Mouse (Mus musculus) spleen, postnatal 36 days (tissue): ENCODE data around the gene Pcbp2.
A peak's percentile ranks its signal among the peaks of the same experiment; 100 is the strongest.

Source experiments
- DNase-seq, 2 experiments: peaks; one replicate each; pipeline ENCODE4 v3.0.0; 2022; ENCODE audit warnings: low spot score in 2 of 2, mixed read lengths in 1 of 2

Gene Pcbp2

DNA sequence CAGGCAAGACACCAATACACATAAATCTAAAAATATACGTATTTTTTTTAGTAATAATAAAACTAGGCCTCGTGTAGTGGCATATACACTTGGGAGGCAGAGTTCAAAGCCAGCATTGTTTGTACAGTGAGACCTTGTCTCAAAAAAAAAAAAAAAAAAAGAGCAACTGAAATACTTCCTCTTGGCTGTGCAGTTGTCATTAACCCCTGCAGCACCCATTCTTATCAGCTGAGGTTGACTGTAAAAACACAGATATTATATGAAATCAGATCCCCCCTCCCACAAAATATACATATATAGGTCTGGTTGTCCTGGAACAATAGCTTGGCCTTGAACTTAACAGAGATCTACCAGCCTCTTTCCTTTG, 36.1 kb downstream of the Pcbp2 start:
- no peak for DNase-seq

DNA sequence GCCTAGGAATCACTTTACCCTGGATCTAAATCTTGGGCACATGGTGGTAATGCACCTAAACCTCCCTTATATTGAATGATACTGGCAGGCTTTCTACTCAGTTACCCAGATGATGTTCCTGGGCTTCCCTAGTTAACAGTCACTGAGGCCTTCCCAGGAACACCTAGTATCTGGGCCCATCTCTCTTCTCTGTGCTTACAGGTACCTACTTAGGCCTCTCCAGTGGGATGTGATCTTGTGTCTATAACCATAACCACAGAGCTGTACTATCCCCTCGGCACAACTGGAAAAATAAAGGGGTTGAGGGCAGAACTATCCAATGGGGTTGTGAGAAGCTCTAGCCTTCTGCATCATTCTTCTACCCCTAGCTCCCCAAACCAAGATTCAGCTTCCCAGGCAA, 36.5 kb downstream of the Pcbp2 start:
- DNase-seq: no peak

DNA sequence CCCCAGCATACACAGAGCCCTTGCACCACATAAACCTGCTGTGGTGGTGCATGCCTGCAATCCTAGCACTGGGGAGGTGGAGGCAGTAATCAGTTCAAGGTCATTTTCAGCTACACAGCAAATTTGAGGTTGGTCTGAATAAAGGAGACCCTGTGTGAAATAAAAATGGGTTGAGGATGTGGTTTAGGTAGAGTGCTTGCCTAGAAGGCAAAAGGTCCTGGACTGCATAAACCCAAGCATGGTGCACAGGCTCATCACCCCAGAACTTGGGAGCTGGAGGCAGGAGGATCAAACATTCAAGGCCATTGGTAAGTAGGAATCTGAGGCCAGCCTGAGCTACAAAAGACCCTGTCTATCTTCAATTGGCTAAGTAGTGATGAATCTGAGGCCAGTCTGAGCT, 37.2 kb downstream of the Pcbp2 start:
- DNase-seq: no peak

DNA sequence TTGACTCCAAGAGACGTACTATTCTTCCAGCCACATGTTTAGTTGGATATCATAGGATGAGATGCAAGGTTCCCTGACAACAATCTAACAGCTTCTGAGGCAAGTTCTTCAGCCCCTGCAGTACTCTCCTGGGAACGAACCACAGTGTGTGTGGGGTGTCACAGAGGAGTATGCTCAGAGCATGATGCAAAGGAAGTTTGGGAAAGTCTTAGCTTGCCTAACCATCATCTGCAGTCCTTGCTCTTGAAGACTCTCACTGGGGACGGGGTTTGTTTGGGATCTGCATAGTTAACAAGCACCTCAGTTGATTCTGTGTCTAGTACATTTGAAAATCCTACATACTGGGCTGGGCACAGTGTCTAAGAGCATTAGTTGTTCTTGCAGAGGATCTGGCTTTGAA, 38.0 kb downstream of the Pcbp2 start:
- DNase-seq: no peak

DNA sequence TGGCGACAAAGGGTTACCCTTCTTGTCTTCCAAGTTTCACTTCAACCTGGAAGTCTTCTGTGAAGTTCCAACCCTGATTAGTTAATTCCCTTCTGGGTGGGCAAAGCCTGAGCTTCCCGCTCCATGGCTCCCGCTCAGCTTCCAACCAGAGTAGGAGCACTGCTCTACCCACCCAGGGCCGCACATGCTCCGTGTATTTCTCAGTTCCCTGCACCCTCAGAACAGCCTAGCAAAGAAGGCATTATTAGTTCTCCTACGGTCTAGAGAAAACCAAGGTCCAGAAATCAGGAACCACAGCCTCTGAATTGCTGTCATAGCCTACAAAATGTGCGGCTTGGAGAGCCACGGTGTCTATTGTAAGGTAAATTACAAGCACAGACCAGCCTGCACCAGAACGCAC, 39.8 kb downstream of the Pcbp2 start:
- no peak for DNase-seq

DNA sequence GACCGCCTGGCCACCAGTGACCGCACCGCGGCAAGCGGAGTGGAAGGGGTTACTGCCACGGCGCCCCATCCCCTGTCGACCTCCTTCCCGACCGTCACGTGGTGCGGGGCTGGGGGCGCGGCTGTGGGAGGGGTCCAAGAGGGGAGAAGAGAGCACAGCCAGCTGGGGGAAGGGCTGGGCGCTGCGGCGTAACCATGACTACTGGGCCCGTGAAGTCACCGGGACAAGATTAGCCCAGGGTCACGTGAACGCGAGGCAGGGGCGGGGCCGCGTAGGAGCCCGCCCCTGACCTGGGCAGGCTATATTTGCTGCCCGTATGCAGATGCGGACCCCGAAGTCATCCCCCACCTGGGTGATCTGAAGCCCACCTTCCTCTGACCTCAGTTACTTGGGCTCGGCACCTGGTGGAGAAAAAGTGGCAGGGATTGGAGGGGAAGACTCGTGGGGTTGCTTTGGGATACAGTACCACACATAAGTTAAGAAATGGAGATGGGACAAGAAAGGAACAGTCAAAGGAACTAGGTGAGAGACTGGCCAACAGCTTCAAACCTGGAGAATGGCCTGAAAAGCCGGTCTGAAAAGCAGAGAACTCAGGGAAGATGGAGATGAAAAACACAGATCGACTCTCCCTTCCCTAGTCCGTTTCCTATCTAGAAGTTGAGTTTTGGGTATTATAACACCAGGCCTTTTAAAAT, 40.4 kb downstream of the Pcbp2 start:
- peak; percentile 67 to 78 for DNase-seq

DNA sequence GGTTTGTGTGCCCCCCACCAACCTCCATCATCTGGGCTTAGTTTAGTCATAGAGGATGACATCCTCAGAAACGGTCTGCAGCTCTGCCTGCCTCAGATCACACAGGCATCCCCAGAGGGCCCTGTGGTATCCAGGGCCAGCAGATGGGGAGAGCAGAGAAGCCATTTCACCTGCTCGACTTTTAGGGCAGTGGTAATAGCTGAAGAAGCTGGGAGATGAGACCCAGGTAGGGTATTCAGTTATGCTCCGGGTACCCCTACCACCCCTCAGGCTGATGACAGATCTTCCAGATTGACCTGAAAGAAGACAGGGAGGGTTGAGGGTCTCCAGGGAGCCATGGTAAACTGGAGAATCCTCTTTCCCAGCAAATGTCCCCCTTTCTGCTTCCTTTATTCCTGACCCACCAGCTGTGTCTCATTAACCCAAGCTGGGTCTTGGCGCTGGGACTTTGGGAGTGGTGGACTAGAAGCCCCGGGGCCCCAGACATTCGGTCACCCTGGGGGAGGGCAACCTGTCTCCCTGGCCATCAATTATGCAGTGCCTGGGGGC, 41.0 kb downstream of the Pcbp2 start:
- DNase-seq: no peak

DNA sequence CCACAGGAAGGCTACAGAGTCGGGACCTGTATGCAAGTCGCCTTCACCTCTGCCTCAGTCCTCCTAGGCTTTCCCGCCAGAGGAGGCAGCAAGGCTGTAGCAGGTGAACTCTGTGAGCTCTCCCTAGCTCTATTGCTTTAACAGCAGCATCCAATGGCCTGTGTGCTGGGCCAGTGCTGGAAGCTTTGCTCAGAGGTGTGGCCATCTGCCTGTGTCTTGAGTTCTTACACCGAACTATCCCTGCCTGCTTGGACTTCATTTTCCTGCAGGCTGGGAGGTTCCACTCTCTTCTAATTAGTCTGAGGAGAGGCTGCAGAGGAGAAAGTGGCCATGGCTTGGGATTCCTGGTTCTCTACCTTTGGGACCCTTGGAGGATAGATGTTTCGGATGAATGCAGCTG, 41.7 kb downstream of the Pcbp2 start:
- no peak for DNase-seq

DNA sequence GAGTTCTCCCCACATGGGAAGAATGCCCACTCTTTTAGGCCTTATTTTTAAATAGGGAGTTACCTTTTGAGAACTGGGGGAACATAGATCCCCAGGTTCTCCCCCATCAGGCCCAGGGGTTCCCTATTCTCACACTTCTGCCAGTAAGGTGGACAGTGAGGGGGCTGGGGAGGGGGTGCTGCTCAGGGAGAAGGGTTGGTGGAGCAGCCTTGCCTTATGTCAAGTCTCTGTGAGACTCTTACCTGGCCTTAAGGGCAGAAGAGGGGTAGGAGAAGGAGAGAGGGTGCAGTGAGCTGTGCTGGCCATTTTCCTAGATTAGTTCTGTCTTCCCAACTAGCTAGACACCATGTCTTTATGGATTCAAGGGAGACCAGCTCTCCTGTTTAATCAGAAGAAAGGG, 42.1 kb downstream of the Pcbp2 start:
- DNase-seq: no peak

DNA sequence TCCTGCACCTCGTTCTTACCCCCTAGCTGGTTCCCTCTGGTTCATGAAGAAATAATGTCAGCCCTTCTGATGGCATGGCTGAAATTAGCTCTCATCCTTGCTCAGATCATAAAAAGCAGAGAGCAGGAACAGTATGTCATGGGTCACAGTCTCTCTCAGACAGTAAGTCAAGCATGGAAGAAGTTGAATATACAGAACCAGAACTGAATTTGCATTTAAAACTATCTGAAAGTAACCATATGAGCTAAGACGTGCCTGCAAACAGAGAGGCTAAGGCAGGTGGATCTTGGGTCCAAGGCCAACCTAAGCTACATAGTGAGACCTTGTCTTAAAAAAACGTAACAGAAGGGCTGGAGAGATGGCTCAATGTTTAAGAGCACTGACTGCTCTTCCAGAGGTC, 42.7 kb downstream of the Pcbp2 start:
- no peak for DNase-seq

DNA sequence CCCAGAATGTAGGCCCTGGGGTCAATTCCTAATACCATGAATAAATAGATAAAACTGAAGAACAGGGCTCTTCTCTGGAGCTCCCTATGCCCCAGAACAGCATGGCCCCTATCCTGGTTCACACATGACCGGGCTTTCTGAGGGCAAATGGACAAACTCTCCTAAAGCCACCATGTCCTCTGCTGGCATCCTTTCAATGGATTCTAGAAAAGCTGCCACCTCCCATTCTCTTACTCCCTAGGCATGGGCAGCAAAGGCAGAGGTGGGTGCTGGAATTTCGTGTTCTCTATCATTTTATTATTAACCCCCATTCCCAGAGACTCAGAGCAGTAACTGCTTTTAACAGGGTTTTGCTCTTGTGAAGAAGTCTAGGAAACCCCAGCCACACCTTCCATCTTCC, 44.9 kb downstream of the Pcbp2 start:
- no peak for DNase-seq

DNA sequence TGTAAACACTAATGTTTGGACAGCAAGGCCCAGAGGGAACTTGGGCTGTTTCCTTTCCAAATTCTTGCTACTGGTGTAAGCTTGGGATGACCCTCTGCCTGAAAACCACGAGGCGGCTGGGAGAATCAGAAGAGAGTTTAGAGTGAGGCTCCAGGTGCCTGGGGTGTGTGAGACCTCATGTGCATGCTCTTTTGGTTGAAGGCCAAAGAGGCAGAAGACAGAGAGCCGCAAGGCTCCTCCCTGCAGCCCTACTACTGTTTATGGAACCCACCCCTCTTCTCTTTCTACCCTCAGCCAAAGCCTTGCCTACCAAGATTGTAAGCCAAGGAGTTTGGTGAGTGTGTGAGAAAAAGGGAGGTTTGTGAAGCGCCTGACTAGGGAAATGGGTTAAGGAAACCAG, 45.5 kb downstream of the Pcbp2 start:
- no peak for DNase-seq

DNA sequence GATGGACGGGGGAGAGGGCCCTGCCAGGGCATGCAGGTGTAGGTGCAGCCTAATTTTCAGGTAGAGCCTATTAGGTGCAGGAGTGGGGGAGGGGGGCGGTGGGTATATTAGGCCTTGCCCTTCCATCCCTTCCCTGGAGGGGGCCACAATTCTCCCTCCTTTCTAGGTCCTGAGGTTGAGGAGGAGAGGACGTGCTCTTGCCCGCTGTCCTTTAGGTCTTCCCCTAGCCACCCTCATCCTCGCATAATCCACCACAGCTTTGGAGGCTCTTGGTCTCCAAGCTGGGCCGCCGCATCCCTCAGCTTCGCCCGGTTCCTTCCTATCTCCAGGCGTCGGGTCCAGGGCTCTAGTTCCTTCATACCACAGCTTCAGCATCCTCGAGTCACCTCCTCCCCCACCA, 46.0 kb downstream of the Pcbp2 start:
- no peak for DNase-seq

DNA sequence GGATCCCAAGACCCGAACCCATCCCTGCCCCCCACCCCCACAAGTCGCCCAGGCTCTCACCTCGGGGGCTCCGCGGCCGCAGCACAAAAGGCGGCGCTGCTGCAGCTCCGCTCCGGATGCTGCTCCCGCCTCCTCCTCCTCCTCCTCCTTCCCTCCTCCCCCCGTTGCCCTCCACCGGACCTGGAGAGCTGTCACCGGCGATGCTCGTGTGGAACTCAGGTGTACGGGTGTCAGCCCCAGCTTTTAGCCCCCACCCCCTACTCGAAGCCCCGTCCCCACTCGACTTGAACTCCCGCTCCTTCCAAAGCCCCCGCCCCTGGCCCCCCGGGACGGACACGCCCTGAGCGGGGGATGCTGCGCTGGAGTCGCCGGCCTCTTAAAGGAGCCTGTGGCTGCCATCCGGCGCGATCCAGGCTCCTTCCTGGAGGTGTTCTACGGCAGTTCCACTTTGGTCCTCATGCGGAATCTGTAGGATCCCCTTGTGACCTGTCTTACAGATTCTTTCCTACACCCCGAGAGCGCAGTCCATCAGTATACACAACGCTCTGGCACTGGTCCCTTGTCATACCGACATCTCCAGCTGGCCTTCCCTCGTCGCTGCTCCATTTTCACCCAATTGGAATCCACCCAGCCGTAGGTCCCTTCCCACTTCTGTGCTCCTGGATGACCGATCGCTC, 46.5 kb downstream of the Pcbp2 start, which contains the start of gene Map3k12:
TSS of gene Map3k12 (minus strand) at position 337 of the 677 bp plus-strand sequence.
- DNase-seq: peak; percentile 41 to 47

DNA sequence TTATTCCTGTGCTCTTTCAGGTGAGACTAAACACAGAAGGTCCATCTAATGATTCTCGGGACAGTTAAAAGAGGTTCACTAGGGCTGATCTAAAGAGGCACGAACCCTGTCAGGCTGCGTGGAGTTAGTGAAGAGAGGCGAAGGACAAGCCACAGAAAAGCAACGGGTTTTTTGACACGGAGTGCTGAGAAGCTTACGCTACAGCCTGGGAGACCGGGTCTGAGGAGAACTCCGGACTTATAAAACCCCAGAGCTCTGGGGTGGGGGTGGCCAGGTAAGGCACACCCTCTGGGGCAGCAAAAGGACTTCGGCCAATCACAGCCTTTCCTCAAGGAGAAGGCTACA, 47.3 kb downstream of the Pcbp2 start:
- no peak for DNase-seq

DNA sequence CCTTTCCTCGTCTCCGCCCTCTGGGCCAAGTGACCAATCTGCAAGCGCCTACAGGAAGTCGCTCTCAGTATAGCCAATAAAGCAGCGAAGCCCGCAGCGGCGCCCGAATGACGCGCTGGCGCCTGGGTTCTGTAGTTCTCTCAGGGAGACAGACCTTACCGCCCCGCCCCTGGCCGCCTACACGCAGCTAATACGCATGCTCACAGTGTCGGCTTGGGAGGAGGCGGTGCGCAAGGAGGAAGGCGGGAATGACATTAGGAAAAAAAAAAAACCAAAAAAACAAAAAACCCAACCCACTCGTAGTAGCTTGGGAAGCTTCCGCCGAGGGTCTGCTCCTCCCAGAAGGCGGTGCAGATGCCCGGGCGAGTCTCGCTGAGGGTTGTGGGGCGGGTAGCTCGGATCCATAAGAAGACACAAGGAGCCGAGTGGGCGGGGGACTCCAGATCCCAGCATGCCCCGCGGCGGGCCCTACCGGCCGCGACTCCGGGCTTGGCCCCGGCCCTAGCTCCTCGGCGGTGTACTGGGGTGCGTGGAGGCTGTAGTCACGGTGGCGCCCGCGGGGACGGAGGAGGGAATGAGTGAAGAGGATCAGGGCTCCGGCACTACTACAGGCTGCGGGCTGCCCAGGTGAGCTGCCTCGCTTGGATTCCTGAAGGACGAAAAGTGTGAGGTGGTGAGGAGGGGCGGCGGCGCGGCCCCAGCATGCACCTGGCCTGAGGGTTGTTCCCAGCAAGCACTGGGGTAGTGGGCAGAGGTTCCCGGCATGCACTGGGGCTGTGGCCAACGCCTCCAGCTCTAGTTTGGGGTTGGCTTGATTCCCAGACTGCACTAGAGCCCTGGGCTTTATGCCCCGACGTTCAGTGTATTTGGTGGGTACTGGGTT, 47.9 kb downstream of the Pcbp2 start, which contains the start of gene Tarbp2:
TSS of gene Tarbp2 (plus strand) at position 217 of the 883 bp plus-strand sequence.
- DNase-seq: peak; percentile 100

DNA sequence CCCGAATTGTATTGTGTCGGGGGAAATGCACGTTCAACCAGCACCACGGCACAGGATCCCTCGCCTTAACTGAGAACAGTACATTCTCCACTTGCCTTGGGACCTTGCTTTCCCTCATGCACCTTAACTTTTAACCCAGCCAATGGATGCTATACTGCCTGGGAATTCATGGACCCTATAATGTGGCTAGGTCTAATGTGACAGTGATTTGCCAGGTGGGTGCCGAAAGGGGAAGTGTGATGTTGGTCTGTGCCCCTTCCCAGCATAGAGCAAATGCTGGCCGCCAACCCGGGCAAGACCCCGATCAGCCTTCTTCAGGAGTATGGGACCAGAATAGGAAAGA, 48.5 kb downstream of the Pcbp2 start:
- no peak for DNase-seq

DNA sequence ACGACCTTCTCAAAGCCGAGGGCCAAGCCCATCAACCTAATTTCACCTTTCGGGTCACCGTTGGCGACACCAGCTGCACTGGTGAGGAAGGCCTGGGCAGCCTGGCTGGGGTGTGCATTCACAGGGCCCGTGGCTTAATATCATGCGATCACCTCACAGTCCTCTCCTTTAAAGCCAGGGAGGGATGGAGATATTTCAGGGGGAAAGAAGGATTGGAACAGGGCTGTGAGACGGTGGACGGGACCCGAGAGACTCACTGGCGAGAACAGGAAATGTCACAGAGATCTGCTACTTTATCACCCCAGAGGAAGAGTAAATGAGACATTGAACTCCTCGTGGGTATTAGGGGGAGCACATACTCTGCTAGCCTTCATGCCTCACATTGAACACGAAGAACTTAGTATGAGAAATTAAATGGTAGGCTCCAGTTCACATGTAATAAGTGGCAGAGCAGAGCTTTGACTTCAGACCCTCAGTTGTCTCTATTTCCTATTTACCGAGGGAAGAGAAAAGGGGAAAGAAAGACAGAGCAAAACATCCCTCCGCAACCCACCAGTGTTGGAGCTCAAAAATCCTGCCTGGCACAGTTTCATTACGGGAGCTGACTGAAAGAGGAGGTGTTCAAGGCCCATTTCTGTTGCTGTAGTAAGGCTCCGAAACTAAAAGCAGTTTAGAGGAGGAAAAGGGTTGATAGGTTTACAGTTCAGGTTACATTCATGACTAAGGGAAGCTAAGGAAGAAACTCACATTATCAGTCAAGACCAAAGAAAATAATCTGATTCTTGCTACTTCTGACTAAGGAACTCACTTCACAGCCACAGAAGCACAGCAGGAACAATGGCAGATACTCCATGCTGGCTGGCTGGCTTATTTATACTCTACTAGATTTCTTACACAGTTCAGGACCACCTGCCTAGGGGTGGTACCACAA, 49.1 kb downstream of the Pcbp2 start:
- no peak for DNase-seq

DNA sequence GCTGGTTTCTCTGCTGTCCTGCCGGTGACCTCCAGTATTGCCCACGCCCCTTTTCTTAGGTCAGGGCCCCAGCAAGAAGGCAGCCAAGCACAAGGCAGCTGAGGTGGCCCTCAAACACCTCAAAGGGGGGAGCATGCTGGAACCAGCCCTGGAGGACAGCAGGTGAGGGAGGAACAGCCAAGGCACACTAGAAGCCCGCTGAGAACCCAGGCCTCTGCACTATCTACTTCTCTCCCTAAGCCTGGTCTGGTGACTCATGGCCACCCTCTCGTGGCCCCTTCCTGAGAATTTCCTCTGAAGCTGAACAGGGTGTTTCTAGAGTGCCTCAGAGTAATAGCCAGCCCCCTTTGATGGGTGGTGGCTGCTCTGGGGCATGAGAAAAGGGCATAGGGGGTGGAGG, 50.1 kb downstream of the Pcbp2 start:
- no peak for DNase-seq

DNA sequence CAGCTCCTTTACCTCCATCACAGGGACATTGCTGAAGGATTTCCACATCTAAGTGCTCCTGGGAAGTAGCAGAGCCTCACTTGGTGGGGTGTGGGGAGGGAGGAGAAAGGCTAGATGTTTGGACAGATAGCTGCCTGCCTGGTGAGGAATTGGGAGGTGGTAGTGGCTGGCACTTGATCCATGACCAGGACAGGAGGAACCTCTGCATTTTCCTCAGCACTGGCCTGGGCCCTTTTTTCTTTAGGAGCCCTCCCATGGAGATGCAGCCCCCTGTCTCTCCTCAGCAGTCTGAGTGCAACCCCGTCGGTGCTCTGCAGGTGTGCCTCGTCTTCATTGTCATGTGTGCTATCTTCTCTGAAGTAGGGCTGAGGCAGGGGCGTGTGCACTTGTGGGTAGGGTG, 51.1 kb downstream of the Pcbp2 start:
- no peak for DNase-seq

DNA sequence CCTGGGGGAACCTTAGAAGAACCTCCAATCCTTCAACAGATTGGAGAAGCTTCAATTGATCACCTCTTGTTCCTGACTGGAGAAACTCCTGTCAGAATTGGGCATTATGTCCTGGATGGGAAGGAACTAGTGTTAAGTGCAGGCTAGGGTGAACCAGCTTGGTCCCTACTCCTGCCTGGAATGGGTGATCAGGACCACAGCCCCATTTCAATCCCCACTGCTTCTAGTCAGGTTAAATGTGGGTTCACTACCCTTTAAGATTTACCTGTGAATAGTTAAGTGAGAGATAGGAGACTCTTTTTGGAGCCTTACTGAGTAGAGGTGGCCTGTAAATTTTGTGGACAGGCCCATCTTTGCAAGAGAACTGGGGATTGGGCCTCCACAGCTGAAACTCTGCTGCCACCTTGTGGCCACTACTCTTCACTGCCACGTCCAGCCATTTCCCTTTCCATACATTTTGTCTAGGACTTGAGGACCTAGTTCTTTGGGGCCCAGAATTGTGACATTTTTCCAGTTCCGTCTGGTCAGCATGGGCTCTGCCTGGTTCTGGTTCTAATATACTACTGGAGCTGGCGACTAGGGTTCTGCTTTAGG, 54.6 kb downstream of the Pcbp2 start, which contains the start of gene Npff:
TSS of gene Npff (minus strand) at position 51 of the 594 bp plus-strand sequence.
- peak; percentile 55 to 61 for DNase-seq
